Mouse (Mus musculus): ENCODE data around the gene Gpr26.

DNA sequence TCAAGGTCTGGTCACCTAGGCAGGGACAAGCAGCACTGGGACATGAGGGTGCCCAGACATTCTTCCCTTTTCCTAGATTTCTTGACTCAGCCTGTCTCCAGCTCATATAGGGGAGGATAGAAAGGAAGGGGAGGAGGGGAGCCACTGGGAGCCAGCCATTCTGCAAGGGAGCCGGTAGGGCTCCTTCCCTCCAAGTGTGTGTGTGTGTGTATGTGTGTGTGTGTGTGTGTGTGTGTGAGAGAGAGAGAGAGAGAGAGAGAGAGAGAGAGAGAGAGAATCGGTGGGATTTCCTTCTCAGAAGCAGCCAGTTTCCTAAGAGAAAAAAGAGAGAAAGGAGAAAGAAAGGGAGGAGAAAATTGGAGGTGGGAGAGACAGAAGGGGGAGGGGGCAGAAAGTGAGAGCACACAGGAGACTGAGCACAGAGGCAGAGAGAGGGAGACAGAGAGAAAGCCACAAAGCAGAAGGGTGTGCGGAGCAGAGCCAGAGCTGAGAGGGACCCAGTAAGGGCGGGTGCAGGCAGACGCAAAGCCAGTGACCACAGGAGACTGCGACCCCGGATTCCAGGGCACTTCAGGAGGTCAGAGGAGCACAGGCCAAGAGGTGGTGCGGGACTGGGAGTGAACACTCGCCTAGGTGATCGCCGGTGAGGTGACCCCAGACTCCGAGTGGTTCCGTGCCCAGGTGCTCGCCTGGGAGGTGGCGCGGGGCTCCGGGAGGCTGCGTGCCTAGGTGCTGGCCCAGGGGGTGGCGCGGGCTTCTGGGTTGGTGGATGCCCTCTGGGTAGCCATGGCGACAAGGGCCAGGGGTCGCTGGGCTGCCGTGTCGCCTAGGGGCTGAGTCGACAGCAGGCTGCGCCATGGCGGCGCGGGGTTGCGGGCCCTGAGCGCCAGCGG lies at the start of gene Gpr26:
- no peak for TF ChIP-seq CTCF (IDR thresholded peaks at IDR 0.05; ENCODE audit: insufficient read depth, low read depth, low read length)
- no peak for TF ChIP-seq POLR2A (IDR thresholded peaks at IDR 0.05; ENCODE audit: insufficient read depth, low read depth, low read length)

All from olfactory bulb, adult 2 months (tissue).